Mouse (Mus musculus) heart, embryonic 15.5 days (tissue): ENCODE measurements around the gene Eef1akmt3. TPM values are rescaled to one million over a fixed set of nuclear protein-coding genes. Genes with fewer than 3 reads are reported as not detected.

ENCODE experiments used
- ATAC-seq: fragments of 200-750 bp; cut with Nextera tagmentation; replicated peaks from 2 replicates; pipeline ENCODE4 v1.8.0; 2017; ENCODE audit warnings: low read depth, moderate TSS enrichment; ENCODE audit not compliant: insufficient number of reproducible peaks, insufficient read depth, low FRiP score
- H3K27ac ChIP-seq: fragments of 300-500 bp; sonication (generic); 2 replicates; pipeline ENCODE4 v1.5.1; 2015; ENCODE audit warnings: mild to moderate bottlenecking, inconsistent platforms
- H3K27me3 ChIP-seq: fragments of 300-500 bp; sonication (generic); 2 replicates; pipeline ENCODE4 v1.6.1; 2015; ENCODE audit warnings: inconsistent platforms
- H3K36me3 ChIP-seq: fragments of 300-500 bp; sonication (generic); 2 replicates; pipeline ENCODE4 v1.6.1; 2015; ENCODE audit warnings: mild to moderate bottlenecking, inconsistent platforms
- H3K4me1 ChIP-seq: fragments of 300-500 bp; sonication (generic); replicated peaks from 2 replicates; pipeline ENCODE4 v1.6.1; 2015; ENCODE audit warnings: inconsistent platforms
- H3K4me2 ChIP-seq: fragments of 300-500 bp; sonication (generic); 2 replicates; pipeline ENCODE4 v1.6.1; 2015; ENCODE audit warnings: inconsistent platforms, mild to moderate bottlenecking, moderate library complexity
- H3K4me3 ChIP-seq: fragments of 300-500 bp; sonication (generic); 2 replicates; pipeline ENCODE4 v1.5.1; 2015; ENCODE audit warnings: mild to moderate bottlenecking, inconsistent platforms
- H3K9ac ChIP-seq: fragments of 300-500 bp; sonication (generic); 2 replicates; pipeline ENCODE4 v1.6.1; 2015; ENCODE audit warnings: mild to moderate bottlenecking, inconsistent platforms
- H3K9me3 ChIP-seq: fragments of 300-500 bp; sonication (generic); replicated peaks from 2 replicates; pipeline ENCODE4 v1.6.1; 2016; ENCODE audit warnings: inconsistent platforms
- whole genome bisulfite sequencing: fragments of 180-500 bp; shearing (Covaris S2); methylation state at CpG from one replicate; pipeline ENCODE4 v1.1.7; 2015; ENCODE audit warnings: mixed read lengths; 5-methylcytosine and 5-hydroxymethylcytosine counted together
- polyA plus RNA-seq: library from polyadenylated mRNA; unstranded; fragments of >200 nt; fragmentation: Nextera tagmentation; extraction: Ambion mirVana; gene quantifications from 2 replicates; pipeline ENCODE4 v1.2.1, GENCODE M21; 2015

Eef1akmt3 gene
- polyA plus RNA-seq, 1 experiment from 2014 or later, result 0.42 TPM

GRCm38 (mm10) chr10:127061513-127061912 is 20.2 kb upstream of the Eef1akmt3 start:
- Histone ChIP-seq H3K9ac (no peak overlapping the region), H3K27me3 (peaks cover 53% of the 10 kb centered on the region), H3K27ac (no peak overlapping the region), H3K36me3 (peaks cover 16% of the 10 kb centered on the region), H3K4me2 (no peak overlapping the region), H3K4me1 (peaks cover 37% of the 10 kb centered on the region), H3K9me3 (no peaks in the 10 kb centered on the region), H3K4me3 (no peak overlapping the region)
- WGBS, result 75% methylated on average over 2 of the region's 2 CpGs
- ATAC-seq, result no peak

- ATAC-seq, result no peak
- no peak overlapping the region for H3K27ac ChIP-seq
- peak overlapping the region; percentile 81; the same call in 1 of the 2 replicates for H3K4me3 ChIP-seq
- 57% methylated on average over 5 of the region's 5 CpGs for WGBS
- peaks cover 36% of the 10 kb centered on the region for H3K4me1 ChIP-seq
- H3K9me3 ChIP-seq, result no peaks in the 10 kb centered on the region
- H3K27me3 ChIP-seq, result peaks cover 54% of the 10 kb centered on the region
- no peak overlapping the region for H3K9ac ChIP-seq
- H3K36me3 ChIP-seq, result peaks cover 12% of the 10 kb centered on the region
- H3K4me2 ChIP-seq, result no peak overlapping the region
Observed at GRCm38 (mm10) chr10:127061085-127061484, 19.8 kb upstream of the Eef1akmt3 start.

- WGBS, result 1% methylated on average over 57 of the region's 72 CpGs
- H3K27me3 ChIP-seq, result peaks cover 60% of the 10 kb centered on the region
Observed at GRCm38 (mm10) chr10:127059968-127060916, 18.9 kb upstream of the Eef1akmt3 start, which contains the start of gene March9. TSS of gene March9 (minus strand) at chr10:127060184.

GRCm38 (mm10) chr10:127059174-127059967 is 18.1 kb upstream of the Eef1akmt3 start:
- no peaks in the 10 kb centered on the region for H3K9me3 ChIP-seq
- H3K9ac ChIP-seq, result peak overlapping the region; percentile 76
- H3K36me3 ChIP-seq, result no peaks in the 10 kb centered on the region
- ATAC-seq, result no peak
- peaks cover 26% of the 10 kb centered on the region for H3K4me1 ChIP-seq
- peak overlapping the region; percentile 81 for H3K4me3 ChIP-seq
- WGBS, result 1% methylated on average over 51 of the region's 92 CpGs
- peaks cover 62% of the 10 kb centered on the region for H3K27me3 ChIP-seq
- no peak overlapping the region for H3K27ac ChIP-seq
- peak overlapping the region; percentile 100 for H3K4me2 ChIP-seq

More at GRCm38 (mm10) chr10:127059968-127060916, 18.9 kb upstream of the Eef1akmt3 start, which contains the start of gene March9:
- Histone ChIP-seq H3K4me3 (peak within 1 kb of the TSS; percentile 81), H3K4me1 (peaks cover 34% of the 10 kb centered on the region), H3K9ac (peak within 1 kb of the TSS; percentile 76), H3K27ac (no peak within 1 kb of the TSS), H3K9me3 (no peaks in the 10 kb centered on the region), H3K36me3 (peaks cover 3% of the 10 kb centered on the region), H3K4me2 (peak within 1 kb of the TSS; percentile 100)
- peak; percentile 20 for ATAC-seq

GRCm38 (mm10) chr10:127058708-127059107 is 17.4 kb upstream of the Eef1akmt3 start:
- Histone ChIP-seq H3K9ac (peak overlapping the region; percentile 76), H3K4me2 (peak overlapping the region; percentile 100), H3K27me3 (peaks cover 62% of the 10 kb centered on the region), H3K9me3 (no peaks in the 10 kb centered on the region), H3K4me1 (peaks cover 25% of the 10 kb centered on the region), H3K27ac (no peak overlapping the region), H3K4me3 (peak overlapping the region; percentile 81), H3K36me3 (no peaks in the 10 kb centered on the region)
- 14% methylated on average over 8 of the region's 8 CpGs for WGBS
- ATAC-seq, result no peak

GRCm38 (mm10) chr10:127058161-127058560 is 16.8 kb upstream of the Eef1akmt3 start:
- no peak for ATAC-seq
- peak overlapping the region; percentile 81 for H3K4me3 ChIP-seq
- peak overlapping the region; percentile 100 for H3K4me2 ChIP-seq
- H3K4me1 ChIP-seq, result peaks cover 25% of the 10 kb centered on the region
- no peak overlapping the region for H3K9ac ChIP-seq
- H3K27me3 ChIP-seq, result peaks cover 63% of the 10 kb centered on the region
- H3K36me3 ChIP-seq, result no peaks in the 10 kb centered on the region
- WGBS, result under 1% methylated on average over 9 of the region's 9 CpGs
- H3K27ac ChIP-seq, result no peak overlapping the region
- H3K9me3 ChIP-seq, result no peaks in the 10 kb centered on the region

- WGBS, result 77% methylated on average over 20 of the region's 20 CpGs
- H3K4me2 ChIP-seq, result no peak overlapping the region
- H3K9me3 ChIP-seq, result no peaks in the 10 kb centered on the region
- H3K9ac ChIP-seq, result no peak overlapping the region
- H3K27me3 ChIP-seq, result peaks cover 68% of the 10 kb centered on the region
- no peak for ATAC-seq
- H3K4me3 ChIP-seq, result no peak overlapping the region
- H3K4me1 ChIP-seq, result peaks cover 22% of the 10 kb centered on the region
- H3K36me3 ChIP-seq, result no peaks in the 10 kb centered on the region
- no peak overlapping the region for H3K27ac ChIP-seq
Observed at GRCm38 (mm10) chr10:127056490-127056889, 15.2 kb upstream of the Eef1akmt3 start.

- no peaks in the 10 kb centered on the region for H3K9me3 ChIP-seq
- no peak for ATAC-seq
- H3K27me3 ChIP-seq, result peaks cover 68% of the 10 kb centered on the region
- H3K4me1 ChIP-seq, result peaks cover 21% of the 10 kb centered on the region
- no peak overlapping the region for H3K27ac ChIP-seq
- no peak overlapping the region for H3K4me3 ChIP-seq
- no peaks in the 10 kb centered on the region for H3K36me3 ChIP-seq
- 80% methylated on average over 8 of the region's 8 CpGs for WGBS
- H3K9ac ChIP-seq, result no peak overlapping the region
- no peak overlapping the region for H3K4me2 ChIP-seq
Observed at GRCm38 (mm10) chr10:127055406-127055805, 14.1 kb upstream of the Eef1akmt3 start.

GRCm38 (mm10) chr10:127054646-127055045 is 13.3 kb upstream of the Eef1akmt3 start:
- Histone ChIP-seq H3K4me1 (peaks cover 17% of the 10 kb centered on the region), H3K4me2 (no peak overlapping the region), H3K27me3 (peaks cover 68% of the 10 kb centered on the region), H3K9ac (no peak overlapping the region), H3K9me3 (no peaks in the 10 kb centered on the region), H3K27ac (no peak overlapping the region), H3K36me3 (no peaks in the 10 kb centered on the region), H3K4me3 (no peak overlapping the region)
- 44% methylated on average over 4 of the region's 4 CpGs for WGBS
- no peak for ATAC-seq

GRCm38 (mm10) chr10:127050119-127050474 is 8.8 kb upstream of the Eef1akmt3 start:
- H3K27me3 ChIP-seq, result peaks cover 62% of the 10 kb centered on the region
- H3K9ac ChIP-seq, result no peak overlapping the region
- 0 out of 2 replicates have a peak, but pooled peaks cover under 1% of the 10 kb centered on the region for H3K36me3 ChIP-seq
- H3K4me2 ChIP-seq, result no peak overlapping the region
- WGBS, result 11% methylated on average over 10 of the region's 10 CpGs
- H3K4me1 ChIP-seq, result peaks cover 18% of the 10 kb centered on the region
- no peaks in the 10 kb centered on the region for H3K9me3 ChIP-seq
- H3K27ac ChIP-seq, result no peak overlapping the region
- no peak for ATAC-seq
- no peak overlapping the region for H3K4me3 ChIP-seq
